Mouse (Mus musculus): ENCODE results near the gene Sowaha. TPM values are rescaled to one million over a fixed set of nuclear protein-coding genes. Genes with fewer than 3 reads are reported as not detected.

Sowaha gene
- polyA plus RNA-seq, 1 experiment from 2014 or later, result 2.4 TPM

DNA sequence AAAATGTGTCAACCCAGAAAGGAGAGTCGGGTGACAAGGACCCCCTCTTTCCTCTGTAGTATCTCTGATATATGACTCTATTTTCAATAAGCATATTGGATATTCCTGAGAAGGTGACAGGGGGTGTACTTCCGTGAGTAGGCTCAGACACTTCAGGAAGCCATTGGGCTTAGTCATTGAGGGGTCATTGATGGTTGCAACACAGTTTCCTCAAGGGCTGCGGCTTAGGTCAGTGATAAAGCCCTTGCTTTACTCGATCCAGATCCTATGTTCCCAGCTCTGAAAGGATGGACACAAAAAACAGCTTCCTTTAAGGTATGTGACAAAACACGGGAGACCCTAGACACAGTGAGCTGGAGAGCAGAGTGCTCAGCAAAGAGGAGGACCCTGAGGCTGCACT lies 23.7 kb upstream of the Sowaha start:
- 81% methylated on average over 5 of the region's 5 CpGs for WGBS
- H3K9ac ChIP-seq, result no peak overlapping the region
- H3K4me3 ChIP-seq, result no peak overlapping the region
- no peaks in the 10 kb centered on the region for H3K27me3 ChIP-seq
- no peak overlapping the region for H3K27ac ChIP-seq
- no peaks in the 10 kb centered on the region for H3K36me3 ChIP-seq
- H3K4me1 ChIP-seq, result peaks cover 9% of the 10 kb centered on the region
- H3K9me3 ChIP-seq, result no peaks in the 10 kb centered on the region
- no peak overlapping the region for H3K4me2 ChIP-seq (replicated peaks)
- ATAC-seq (ENCODE audit: insufficient number of reproducible peaks, insufficient read depth, low FRiP score, low TSS enrichment), result no peak

DNA sequence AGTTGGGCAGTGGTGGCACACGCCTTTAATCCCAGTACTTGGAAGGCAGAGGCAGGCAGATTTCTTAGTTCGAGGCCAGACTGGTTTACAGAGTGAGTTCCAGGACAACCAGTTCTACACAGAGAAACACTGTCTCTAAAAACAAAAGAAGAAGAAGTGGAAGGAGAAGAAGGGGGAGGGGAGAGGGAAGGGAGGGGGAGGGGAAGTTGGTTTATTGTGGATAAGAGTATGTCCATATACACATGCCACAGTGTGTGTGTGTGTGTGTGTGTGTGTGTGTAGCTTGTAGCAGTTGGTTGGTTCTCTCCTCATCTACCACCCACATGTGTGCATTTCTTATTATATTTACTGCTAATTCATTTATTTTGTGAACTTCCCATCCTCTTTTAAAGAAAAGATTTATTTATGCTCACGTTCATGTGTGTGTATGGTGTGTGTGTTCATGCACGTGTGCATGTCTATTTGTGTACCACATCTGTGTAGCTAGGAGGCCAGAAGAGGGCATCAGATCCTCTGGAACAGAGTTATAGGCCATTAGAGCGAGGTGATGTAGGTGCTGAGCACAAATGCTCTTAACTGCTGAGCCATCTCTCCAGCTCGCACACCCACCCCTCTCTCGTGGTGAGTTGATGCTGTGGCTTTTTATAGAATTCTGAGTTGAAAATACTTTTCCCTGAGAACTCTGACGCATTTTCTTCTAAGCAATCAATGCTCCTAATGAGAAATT lies 22.1 kb upstream of the Sowaha start:
- Histone ChIP-seq H3K27ac (no peak overlapping the region), H3K4me3 (no peak overlapping the region), H3K27me3 (no peaks in the 10 kb centered on the region), H3K9ac (no peak overlapping the region), H3K4me1 (peaks cover 9% of the 10 kb centered on the region), H3K4me2 (replicated peaks) (no peak overlapping the region), H3K9me3 (no peaks in the 10 kb centered on the region), H3K36me3 (no peaks in the 10 kb centered on the region)
- no peak for ATAC-seq (ENCODE audit: insufficient number of reproducible peaks, insufficient read depth, low FRiP score, low TSS enrichment)
- 85% methylated on average over 8 of the region's 8 CpGs for whole genome bisulfite sequencing

DNA sequence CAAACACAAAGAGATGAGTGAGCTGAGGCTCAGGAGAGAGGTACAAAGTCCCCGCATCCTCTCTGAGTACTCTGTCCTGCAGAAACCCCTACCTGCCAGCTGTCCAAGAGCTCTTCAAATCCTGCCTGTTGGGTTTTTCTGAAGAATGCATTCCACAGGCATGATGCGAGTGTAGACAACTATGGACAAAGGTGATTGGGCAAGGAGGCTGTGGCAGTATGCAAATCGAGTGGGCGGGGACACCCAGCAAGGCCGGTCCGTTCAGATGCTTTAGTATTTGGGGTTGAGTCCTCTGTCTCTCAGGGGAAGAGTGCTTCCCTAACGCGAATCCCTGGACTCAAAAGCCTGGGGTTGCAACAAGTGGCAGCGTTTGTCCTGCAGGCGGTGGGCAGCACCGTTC lies 20.5 kb upstream of the Sowaha start:
- Histone ChIP-seq H3K27ac (no peak overlapping the region), H3K9me3 (no peaks in the 10 kb centered on the region), H3K27me3 (no peaks in the 10 kb centered on the region), H3K4me2 (replicated peaks) (peak overlapping the region; percentile 36), H3K4me1 (peaks cover 9% of the 10 kb centered on the region), H3K4me3 (no peak overlapping the region), H3K9ac (no peak overlapping the region), H3K36me3 (no peaks in the 10 kb centered on the region)
- 0 out of 2 replicates have a peak, but pooled peaks have one; percentile 47 for ATAC-seq (ENCODE audit: insufficient number of reproducible peaks, insufficient read depth, low FRiP score, low TSS enrichment)
- WGBS, result 9% methylated on average over 11 of the region's 11 CpGs

DNA sequence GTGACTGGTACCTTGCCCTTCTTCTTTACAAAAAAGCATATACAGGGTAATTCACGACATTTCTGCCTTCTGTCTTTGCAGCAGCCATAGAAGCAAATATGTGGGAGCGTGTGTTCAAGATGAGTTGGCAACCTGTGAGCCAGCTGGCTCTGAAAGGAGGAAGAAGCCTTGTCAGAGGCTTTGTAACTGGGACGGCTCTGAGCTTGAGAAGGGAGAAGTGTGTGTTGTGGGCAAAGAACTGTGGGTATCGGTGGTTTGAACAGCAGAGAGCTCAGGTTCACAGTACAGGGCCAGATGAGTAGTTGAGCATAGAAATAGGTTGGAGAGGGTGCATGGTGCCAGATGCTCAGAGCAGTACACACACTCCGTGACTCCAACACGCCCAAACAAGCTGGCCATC lies 16.9 kb upstream of the Sowaha start:
- H3K4me1 ChIP-seq, result peaks cover 14% of the 10 kb centered on the region
- ATAC-seq (ENCODE audit: insufficient number of reproducible peaks, insufficient read depth, low FRiP score, low TSS enrichment), result no peak
- WGBS, result 83% methylated on average over 6 of the region's 6 CpGs
- no peak overlapping the region for H3K4me3 ChIP-seq
- no peak overlapping the region for H3K9ac ChIP-seq
- no peak overlapping the region for H3K27ac ChIP-seq
- no peaks in the 10 kb centered on the region for H3K9me3 ChIP-seq
- H3K36me3 ChIP-seq, result no peaks in the 10 kb centered on the region
- H3K4me2 ChIP-seq (replicated peaks), result no peak overlapping the region
- H3K27me3 ChIP-seq, result no peaks in the 10 kb centered on the region

DNA sequence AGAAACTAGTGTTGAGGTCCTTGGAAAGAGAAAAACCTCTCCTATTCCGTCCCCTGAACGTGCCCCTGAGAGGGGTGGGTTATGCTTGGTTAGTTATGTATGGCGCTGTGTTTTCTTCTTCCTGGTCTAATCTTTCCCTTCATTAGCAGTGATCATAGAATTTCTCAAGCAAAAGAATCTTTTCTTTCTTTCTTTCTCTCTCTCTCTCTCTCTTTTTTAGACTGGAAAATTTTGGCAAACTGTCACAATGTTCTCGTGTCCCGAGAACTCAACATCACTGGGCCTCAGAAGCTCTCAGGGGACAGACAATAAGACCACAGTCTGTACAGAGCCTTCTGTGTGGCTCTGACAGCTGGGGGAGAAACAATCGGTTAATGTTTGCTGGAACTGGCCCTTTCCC lies 15.3 kb upstream of the Sowaha start:
- no peak for ATAC-seq (ENCODE audit: insufficient number of reproducible peaks, insufficient read depth, low FRiP score, low TSS enrichment)
- no peak overlapping the region for H3K27ac ChIP-seq
- H3K4me2 ChIP-seq (replicated peaks), result no peak overlapping the region
- H3K27me3 ChIP-seq, result no peaks in the 10 kb centered on the region
- no peaks in the 10 kb centered on the region for H3K36me3 ChIP-seq
- no peak overlapping the region for H3K9ac ChIP-seq
- H3K4me3 ChIP-seq, result no peak overlapping the region
- WGBS, result 21% methylated on average over 6 of the region's 6 CpGs
- H3K9me3 ChIP-seq, result no peaks in the 10 kb centered on the region
- peaks cover 8% of the 10 kb centered on the region; the same call in 1 of the 2 replicates for H3K4me1 ChIP-seq

DNA sequence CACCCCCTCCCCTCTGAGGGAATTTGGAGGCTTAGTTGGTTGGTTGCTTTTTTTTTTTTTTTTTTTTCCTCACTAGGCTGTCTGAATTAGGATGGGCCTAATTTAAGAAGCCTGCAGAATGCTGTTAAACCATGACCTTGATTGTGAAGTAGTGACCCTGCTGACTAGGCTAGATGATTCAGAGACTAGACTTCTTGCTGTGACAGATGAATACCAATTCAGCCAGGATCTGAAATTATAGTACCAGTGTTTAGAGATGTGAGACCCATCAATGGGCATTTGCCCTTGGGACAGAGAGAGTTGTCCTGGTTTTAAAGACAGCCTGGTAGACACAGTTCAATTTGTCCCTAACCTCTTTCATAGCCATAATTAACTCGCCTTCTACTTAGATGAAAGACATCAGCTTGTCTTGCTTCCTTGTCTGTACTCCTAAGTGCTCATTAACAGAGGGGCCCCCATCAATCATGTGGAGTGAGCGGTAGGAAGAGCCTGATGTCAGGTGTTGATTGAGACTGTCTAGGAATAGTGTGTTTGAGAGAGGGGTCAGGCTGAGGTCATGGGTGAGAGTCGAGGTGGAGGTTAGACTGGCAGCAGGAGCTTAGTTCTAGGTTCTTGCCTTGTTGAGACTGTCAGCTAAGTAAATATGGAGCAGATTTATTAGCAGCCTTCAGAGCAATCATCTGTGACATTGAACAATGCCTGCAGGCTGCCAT lies 13.3 kb upstream of the Sowaha start:
- H3K27ac ChIP-seq, result no peak overlapping the region
- WGBS, result 33% methylated on average over 3 of the region's 3 CpGs

DNA sequence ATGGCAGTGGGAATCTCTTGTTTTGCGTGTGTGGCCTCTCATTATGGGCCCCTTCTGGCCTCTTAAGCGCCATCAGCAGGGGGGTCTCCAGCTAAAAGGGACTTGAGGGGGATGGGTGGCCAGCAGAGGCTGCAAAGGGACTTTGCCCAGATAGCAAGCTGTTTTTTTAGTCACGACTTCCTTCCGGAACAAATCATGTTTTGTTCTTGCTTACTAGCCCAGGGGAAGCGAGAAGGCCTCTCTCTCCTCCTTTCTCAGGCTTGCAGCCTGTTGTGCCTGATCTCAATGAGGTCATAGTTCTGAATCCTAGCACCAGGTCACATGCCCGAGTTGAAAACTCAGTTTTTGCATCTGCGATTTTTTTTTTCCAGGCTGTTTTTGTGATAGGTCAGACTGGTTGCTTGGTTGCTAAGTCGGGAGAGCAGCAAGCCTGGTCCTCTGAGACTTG lies 11.9 kb upstream of the Sowaha start:
- ATAC-seq (ENCODE audit: insufficient number of reproducible peaks, insufficient read depth, low FRiP score, low TSS enrichment), result no peak
- no peak overlapping the region for H3K27ac ChIP-seq

More for the DNA sequence above, 13.3 kb upstream of the Sowaha start:
- Histone ChIP-seq H3K4me1 (0 out of 2 replicates have a peak, but pooled peaks cover 7% of the 10 kb centered on the region), H3K4me2 (replicated peaks) (no peak overlapping the region), H3K9me3 (no peaks in the 10 kb centered on the region), H3K9ac (no peak overlapping the region), H3K36me3 (no peaks in the 10 kb centered on the region), H3K27me3 (0 out of 2 replicates have a peak, but pooled peaks cover 2% of the 10 kb centered on the region), H3K4me3 (no peak overlapping the region)
- ATAC-seq (ENCODE audit: insufficient number of reproducible peaks, insufficient read depth, low FRiP score, low TSS enrichment), result no peak; the same call in 1 of the 2 replicates

DNA sequence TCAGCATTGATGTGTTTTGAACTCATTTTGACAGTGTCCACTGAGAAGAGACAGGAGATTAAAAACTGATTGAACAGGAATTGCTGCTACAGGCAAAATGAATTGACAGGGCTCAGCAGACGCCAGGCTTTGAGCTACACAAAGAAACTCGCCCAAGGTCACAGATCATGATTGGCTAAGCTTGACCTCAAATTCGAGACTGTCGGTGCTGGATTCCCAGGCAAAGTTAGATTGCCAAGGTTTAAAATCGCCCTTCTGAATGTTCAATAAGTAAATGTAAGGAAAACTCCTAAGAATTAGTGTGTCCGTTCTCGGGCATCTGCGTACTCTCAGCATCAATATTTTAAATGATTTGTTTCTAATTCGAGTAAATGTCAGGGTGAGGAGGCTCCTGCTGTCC lies 9.3 kb upstream of the Sowaha start:
- Histone ChIP-seq H3K9ac (no peak overlapping the region), H3K9me3 (no peaks in the 10 kb centered on the region), H3K36me3 (no peaks in the 10 kb centered on the region), H3K4me1 (peaks cover 12% of the 10 kb centered on the region; the same call in 1 of the 2 replicates), H3K27me3 (peaks cover 23% of the 10 kb centered on the region), H3K27ac (no peak overlapping the region), H3K4me2 (replicated peaks) (no peak overlapping the region), H3K4me3 (no peak overlapping the region)
- 62% methylated on average over 9 of the region's 9 CpGs for WGBS
- ATAC-seq (ENCODE audit: insufficient number of reproducible peaks, insufficient read depth, low FRiP score, low TSS enrichment), result no peak

More for the DNA sequence above, 11.9 kb upstream of the Sowaha start:
- 6% methylated on average over 8 of the region's 8 CpGs for WGBS
- no peak overlapping the region for H3K4me3 ChIP-seq
- no peak overlapping the region for H3K4me2 ChIP-seq (replicated peaks)
- peaks cover 12% of the 10 kb centered on the region; the same call in 1 of the 2 replicates for H3K4me1 ChIP-seq
- no peak overlapping the region for H3K9ac ChIP-seq
- H3K9me3 ChIP-seq, result no peaks in the 10 kb centered on the region
- H3K36me3 ChIP-seq, result no peaks in the 10 kb centered on the region
- H3K27me3 ChIP-seq, result peaks cover 12% of the 10 kb centered on the region; the same call in 1 of the 2 replicates

DNA sequence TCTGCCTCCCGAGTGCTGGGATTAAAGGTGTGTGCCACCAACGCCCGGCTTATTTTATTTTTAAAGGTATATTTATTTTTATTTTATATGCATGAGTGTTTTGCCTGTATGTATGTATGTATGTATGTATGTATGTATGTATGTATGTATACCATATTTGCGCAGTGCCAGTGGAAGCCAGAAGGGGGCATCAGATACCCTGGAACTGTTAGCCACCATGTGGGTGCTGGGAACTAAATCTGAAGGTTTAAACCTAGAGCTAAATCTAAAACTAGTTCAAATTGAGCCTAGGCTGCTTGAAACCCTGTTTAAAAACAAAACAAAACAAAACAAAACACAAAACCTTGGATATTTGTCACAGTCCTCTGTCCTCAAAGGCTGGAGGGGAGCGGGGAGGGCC lies 8.9 kb upstream of the Sowaha start:
- H3K4me2 ChIP-seq (replicated peaks), result no peak overlapping the region
- no peaks in the 10 kb centered on the region for H3K9me3 ChIP-seq
- ATAC-seq (ENCODE audit: insufficient number of reproducible peaks, insufficient read depth, low FRiP score, low TSS enrichment), result no peak
- H3K36me3 ChIP-seq, result no peaks in the 10 kb centered on the region
- H3K4me1 ChIP-seq, result peaks cover 12% of the 10 kb centered on the region; the same call in 1 of the 2 replicates
- H3K4me3 ChIP-seq, result no peak overlapping the region
- WGBS, result 97% methylated on average over 5 of the region's 5 CpGs
- H3K27ac ChIP-seq, result no peak overlapping the region
- no peak overlapping the region for H3K9ac ChIP-seq
- peaks cover 23% of the 10 kb centered on the region for H3K27me3 ChIP-seq

DNA sequence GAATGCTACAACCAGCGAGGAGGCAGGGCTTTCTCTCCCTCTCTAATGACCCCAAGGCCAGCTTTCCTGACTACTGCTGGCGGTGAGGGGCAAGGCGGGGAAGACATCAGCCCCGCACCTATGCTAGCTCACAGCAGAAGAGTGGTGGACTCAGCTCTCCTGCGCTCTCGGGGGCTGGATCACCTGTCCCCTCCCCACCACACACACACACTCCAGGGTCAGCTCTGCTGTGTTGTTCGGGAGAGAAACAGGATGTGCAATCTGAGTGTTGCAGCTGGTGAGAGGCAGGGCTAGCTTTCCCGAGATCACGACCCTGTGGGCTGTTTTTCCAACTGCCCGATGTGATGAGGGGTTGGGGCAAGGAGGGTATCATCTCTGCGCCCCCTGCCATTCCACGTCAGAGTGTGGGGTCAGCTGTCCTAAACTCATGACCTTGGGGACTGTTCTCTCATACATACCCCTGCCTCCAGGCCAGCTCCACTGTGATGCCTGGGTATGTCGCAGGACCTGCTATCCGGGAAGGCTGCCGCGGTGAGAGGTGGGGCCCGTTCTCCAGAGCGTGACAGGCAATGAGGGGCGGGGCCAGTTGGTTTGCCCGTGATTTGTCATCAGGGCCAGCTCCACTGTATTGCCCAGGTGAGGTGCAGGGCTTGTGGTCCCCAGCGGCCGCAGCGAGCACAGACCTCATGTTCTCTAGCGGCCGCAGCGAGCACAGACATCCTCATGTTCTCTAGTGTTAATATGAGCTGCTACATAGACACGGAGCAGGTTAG lies 6.9 kb upstream of the Sowaha start:
- H3K27ac ChIP-seq, result no peak overlapping the region
- peaks cover 26% of the 10 kb centered on the region for H3K27me3 ChIP-seq
- peak overlapping the region; percentile 48 for H3K4me2 ChIP-seq (replicated peaks)
- no peaks in the 10 kb centered on the region for H3K36me3 ChIP-seq
- H3K4me1 ChIP-seq, result peaks cover 11% of the 10 kb centered on the region; the same call in 1 of the 2 replicates
- WGBS, result 6% methylated on average over 27 of the region's 27 CpGs
- ATAC-seq (ENCODE audit: insufficient number of reproducible peaks, insufficient read depth, low FRiP score, low TSS enrichment), result peak; percentile 43; the same call in 1 of the 2 replicates
- H3K9ac ChIP-seq, result 0 out of 2 replicates have a peak overlapping the region, but pooled peaks have one; percentile 10
- H3K9me3 ChIP-seq, result no peaks in the 10 kb centered on the region
- H3K4me3 ChIP-seq, result peak overlapping the region; percentile 26

DNA sequence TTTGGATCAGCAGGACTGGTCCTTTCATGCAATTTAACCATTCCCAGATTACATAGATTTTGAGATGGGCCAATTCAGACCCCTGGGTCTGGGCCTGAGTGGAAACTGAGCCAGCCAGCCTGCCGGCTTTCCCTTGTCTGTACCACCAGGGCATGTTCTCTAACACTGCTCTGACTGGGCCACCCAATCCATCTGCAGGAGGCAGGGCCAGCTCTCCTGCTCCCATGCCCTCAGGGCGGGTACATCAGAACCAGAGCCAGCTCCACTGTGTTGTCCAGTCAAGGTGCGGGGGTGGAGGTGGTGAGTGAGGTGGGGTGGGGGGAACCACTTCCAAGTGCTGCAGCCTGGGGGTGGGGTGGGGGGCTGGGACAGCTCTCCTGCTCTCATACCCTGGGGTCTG lies 6.3 kb upstream of the Sowaha start:
- no peaks in the 10 kb centered on the region for H3K36me3 ChIP-seq
- H3K27ac ChIP-seq, result no peak overlapping the region
- no peak overlapping the region for H3K4me2 ChIP-seq (replicated peaks)
- H3K9ac ChIP-seq, result no peak overlapping the region
- H3K9me3 ChIP-seq, result no peaks in the 10 kb centered on the region
- no peak for ATAC-seq (ENCODE audit: insufficient number of reproducible peaks, insufficient read depth, low FRiP score, low TSS enrichment)
- H3K4me1 ChIP-seq, result peaks cover 8% of the 10 kb centered on the region; the same call in 1 of the 2 replicates
- WGBS, result 48% methylated on average over 3 of the region's 3 CpGs
- H3K4me3 ChIP-seq, result no peak overlapping the region
- peaks cover 32% of the 10 kb centered on the region for H3K27me3 ChIP-seq
